Mouse (Mus musculus): ENCODE measurements around the gene Ano9. TPM values are rescaled to one million over a fixed set of nuclear protein-coding genes. Genes with fewer than 3 reads are reported as not detected.

Ano9 gene
- total RNA-seq, 1 experiment from 2014 or later, result not detected

GRCm38 (mm10) chr7:141068351-141068750, 49.3 kb downstream of the Ano9 start:
- ATAC-seq (replicated peaks; ENCODE audit: low read depth, poor library complexity, severe bottlenecking), result no peak

- no peak for ATAC-seq (replicated peaks; ENCODE audit: low read depth, poor library complexity, severe bottlenecking)
These were observed 53.0 kb downstream of the Ano9 start for GRCm38 (mm10) chr7:141064576-141064975.

GRCm38 (mm10) chr7:141064175-141064574, 53.4 kb downstream of the Ano9 start:
- ATAC-seq (replicated peaks; ENCODE audit: low read depth, poor library complexity, severe bottlenecking), result peak; percentile 71

- ATAC-seq (replicated peaks; ENCODE audit: low read depth, poor library complexity, severe bottlenecking), result no peak
These were observed 54.3 kb downstream of the Ano9 start for GRCm38 (mm10) chr7:141063353-141063752.

GRCm38 (mm10) chr7:141062525-141062924, 55.1 kb downstream of the Ano9 start:
- no peak for ATAC-seq (replicated peaks; ENCODE audit: low read depth, poor library complexity, severe bottlenecking)

GRCm38 (mm10) chr7:141061269-141061692, 56.3 kb downstream of the Ano9 start:
- no peak for ATAC-seq (replicated peaks; ENCODE audit: low read depth, poor library complexity, severe bottlenecking)

GRCm38 (mm10) chr7:141060426-141061242, 57.0 kb downstream of the Ano9 start, which contains the start of gene B4galnt4:
Gene B4galnt4, plus strand, starts transcription at chr7:141061104.
- peak; percentile 40 for ATAC-seq (replicated peaks; ENCODE audit: low read depth, poor library complexity, severe bottlenecking)

GRCm38 (mm10) chr7:141059929-141060328, 57.7 kb downstream of the Ano9 start:
- ATAC-seq (replicated peaks; ENCODE audit: low read depth, poor library complexity, severe bottlenecking), result no peak

- ATAC-seq (replicated peaks; ENCODE audit: low read depth, poor library complexity, severe bottlenecking), result no peak
These were observed 58.8 kb downstream of the Ano9 start for GRCm38 (mm10) chr7:141058601-141059341.

- no peak for ATAC-seq (replicated peaks; ENCODE audit: low read depth, poor library complexity, severe bottlenecking)
These were observed 60.1 kb downstream of the Ano9 start for GRCm38 (mm10) chr7:141057541-141057940.

- peak; percentile 39; the same call in 1 of the 2 replicates for ATAC-seq (replicated peaks; ENCODE audit: low read depth, poor library complexity, severe bottlenecking)
These were observed 60.6 kb downstream of the Ano9 start for GRCm38 (mm10) chr7:141056976-141057375.

- ATAC-seq (replicated peaks; ENCODE audit: low read depth, poor library complexity, severe bottlenecking), result no peak
These were observed 61.8 kb downstream of the Ano9 start for GRCm38 (mm10) chr7:141055785-141056184.

GRCm38 (mm10) chr7:141052421-141052820, 65.2 kb downstream of the Ano9 start:
- ATAC-seq (replicated peaks; ENCODE audit: low read depth, poor library complexity, severe bottlenecking), result no peak

GRCm38 (mm10) chr7:141052016-141052415, 65.6 kb downstream of the Ano9 start:
- no peak for ATAC-seq (replicated peaks; ENCODE audit: low read depth, poor library complexity, severe bottlenecking)

Other genes with a start within 250 kb of the Ano9 start
- 182 and 184 TPM in 2 replicates for gene Psmd13, start 235.8 kb downstream of the Ano9 start, total RNA-seq (2017)
- 34.3 and 38.6 TPM in 2 replicates for gene Sirt3, start 235.5 kb downstream of the Ano9 start, total RNA-seq (2017)
- gene Cox8b, start 217.4 kb downstream of the Ano9 start, total RNA-seq (2017), result not detected in 2 replicates
- gene Nlrp6, start 196.9 kb downstream of the Ano9 start, total RNA-seq (2017), result 0.18 and 0.49 TPM in 2 replicates
- gene Pgghg, start 176.4 kb downstream of the Ano9 start, total RNA-seq (2017), result 8.0 and 12.1 TPM in 2 replicates
- gene Ifitm5, start 167.5 kb downstream of the Ano9 start, total RNA-seq (2017), result not detected in 2 replicates
- 0.96 TPM in 1 of 2 replicates, not detected in the other for gene Gm45717, start 161.9 kb downstream of the Ano9 start, total RNA-seq (2017)
- gene Ifitm2, start 161.8 kb downstream of the Ano9 start, total RNA-seq (2017), result 275 and 332 TPM in 2 replicates
- 120 and 124 TPM in 2 replicates for gene Ifitm1, start 150.6 kb downstream of the Ano9 start, total RNA-seq (2017)
- 143 and 146 TPM in 2 replicates for gene Ifitm3, start 107.0 kb downstream of the Ano9 start, total RNA-seq (2017)
- 8.2 TPM in 1 of 2 replicates, not detected in the other for gene Ifitm6, start 99.9 kb downstream of the Ano9 start, total RNA-seq (2017)
- not detected in 2 replicates for gene Gm17387, start 88.7 kb downstream of the Ano9 start, total RNA-seq (2017)
- gene B4galnt4, start 56.7 kb downstream of the Ano9 start, total RNA-seq (2017), result 0.19 and 0.82 TPM in 2 replicates
- 0.19 and 3.4 TPM in 2 replicates for gene Pkp3, start 39.6 kb downstream of the Ano9 start, total RNA-seq (2017)
- gene Sigirr, start 17.2 kb downstream of the Ano9 start, total RNA-seq (2017), result 17.7 and 26.1 TPM in 2 replicates
- gene Ptdss2, start 4.6 kb upstream of the Ano9 start, total RNA-seq (2017), result 12.8 and 16.6 TPM in 2 replicates
- 42.0 and 54.6 TPM in 2 replicates for gene Rnh1, start 55.1 kb upstream of the Ano9 start, total RNA-seq (2017)
- gene Hras, start 76.2 kb upstream of the Ano9 start, total RNA-seq (2017), result 23.5 and 36.8 TPM in 2 replicates
- 1.2 TPM in 2 replicates for gene Lrrc56, start 76.4 kb upstream of the Ano9 start, total RNA-seq (2017)
- 0.32 and 1.2 TPM in 2 replicates for gene Lmntd2, start 96.3 kb upstream of the Ano9 start, total RNA-seq (2017)
- 1.8 and 5.9 TPM in 2 replicates for gene Rassf7, start 98.1 kb upstream of the Ano9 start, total RNA-seq (2017)
- gene Phrf1, start 111.0 kb upstream of the Ano9 start, total RNA-seq (2017), result 64.1 and 114 TPM in 2 replicates
- gene Irf7, start 148.7 kb upstream of the Ano9 start, total RNA-seq (2017), result 3.4 and 24.7 TPM in 2 replicates
- gene Cdhr5, start 159.0 kb upstream of the Ano9 start, total RNA-seq (2017), result not detected in 2 replicates
- gene Sct, start 161.3 kb upstream of the Ano9 start, total RNA-seq (2017), result not detected in 2 replicates
- gene Drd4, start 174.2 kb upstream of the Ano9 start, total RNA-seq (2017), result not detected in 2 replicates
- 18.7 and 29.1 TPM in 2 replicates for gene Deaf1, start 209.9 kb upstream of the Ano9 start, total RNA-seq (2017)
- gene Tmem80, start 209.9 kb upstream of the Ano9 start, total RNA-seq (2017), result 7.4 and 9.0 TPM in 2 replicates
- 1.1 TPM in 1 of 2 replicates, not detected in the other for gene Eps8l2, start 221.1 kb upstream of the Ano9 start, total RNA-seq (2017)